Mouse (Mus musculus) ES-E14 (cell line): ENCODE measurements around the gene Cpvl. TPM values are rescaled to one million over a fixed set of nuclear protein-coding genes. Genes with fewer than 3 reads are reported as not detected.

ENCODE experiments used
- DNase-seq: peaks from one replicate; pipeline ENCODE4 v3.0.0-alpha.2; 2013; ENCODE audit warnings: low read depth, low spot score
- H3K27ac ChIP-seq: 2 replicates; pipeline ENCODE4 v1.5.1; 2012; ENCODE audit warnings: low read depth, mild to moderate bottlenecking, low read length, moderate library complexity, mixed read lengths; ENCODE audit not compliant: poor library complexity, insufficient read depth, severe bottlenecking
- H3K36me3 ChIP-seq: 2 replicates; pipeline ENCODE4 v1.6.1; 2012; ENCODE audit warnings: mild to moderate bottlenecking, low read length, moderate library complexity, mixed read lengths; ENCODE audit not compliant: control insufficient read depth, poor library complexity, insufficient read depth, severe bottlenecking
- H3K4me1 ChIP-seq, 2 experiments: fragments of 150-350 bp in 1 of 2; sonication (generic) in 1 of 2; 2 replicates each; pipeline ENCODE4 v1.6.1; 2012; ENCODE audit warnings: low read length in 2 of 2, mild to moderate bottlenecking in 1 of 2, mixed read lengths in 1 of 2; ENCODE audit not compliant: control insufficient read depth in 2 of 2, insufficient read depth in 2 of 2, poor library complexity in 1 of 2
- H3K4me3 ChIP-seq, 2 experiments: fragments of 150-350 bp in 1 of 2; sonication (generic) in 1 of 2; 2 replicates each; pipeline ENCODE4 v1.5.1; 2012; ENCODE audit warnings: low read length in 2 of 2, low read depth in 1 of 2, mild to moderate bottlenecking in 1 of 2, mixed read lengths in 1 of 2; ENCODE audit not compliant: insufficient read depth in 1 of 2, poor library complexity in 1 of 2, severe bottlenecking in 1 of 2
- H3K9ac ChIP-seq: 2 replicates; pipeline ENCODE4 v1.6.1; 2012; ENCODE audit warnings: low read depth, mild to moderate bottlenecking, low read length, mixed read lengths; ENCODE audit not compliant: poor library complexity, insufficient read depth, severe bottlenecking
- H3K9me3 ChIP-seq: fragments of 150-350 bp; sonication (generic); 2 replicates; pipeline ENCODE4 v1.6.1; 2012; ENCODE audit warnings: low read depth, mild to moderate bottlenecking, low read length; ENCODE audit not compliant: control insufficient read depth, insufficient read depth
- CHD2 ChIP-seq: IDR thresholded peaks from 2 replicates; pipeline ENCODE4 v1.6.1; 2014; ENCODE audit warnings: mild to moderate bottlenecking, low read depth, low read length, inconsistent platforms
- HCFC1 ChIP-seq: IDR thresholded peaks from 2 replicates; pipeline ENCODE4 v1.6.1; 2012; ENCODE audit warnings: low read length, inconsistent platforms, borderline replicate concordance; ENCODE audit not compliant: insufficient read depth
- MAFK ChIP-seq: IDR thresholded peaks from 2 replicates; pipeline ENCODE4 v1.6.1; 2014; ENCODE audit warnings: mild to moderate bottlenecking, low read depth, low read length, inconsistent platforms; ENCODE audit not compliant: insufficient read depth
- ZC3H11A ChIP-seq: IDR thresholded peaks from 2 replicates; pipeline ENCODE4 v1.6.1; 2012; ENCODE audit warnings: low read depth, mild to moderate bottlenecking, inconsistent platforms, low read length, borderline replicate concordance
- ZNF384 ChIP-seq: IDR thresholded peaks from 2 replicates; pipeline ENCODE4 v1.6.1; 2012; ENCODE audit warnings: low read depth, low read length, inconsistent platforms
- in situ Hi-C, 2 experiments: fragments of 600-800 bp; cut with MboI; formaldehyde crosslinking; loops; one replicate each; pipeline ENCODE4 v1.15.1; 2025; ENCODE audit warnings: low sequenced_read_pairs in 2 of 2, inconsistent platforms in 1 of 2; ENCODE audit not compliant: unreplicated experiment in 2 of 2
- total RNA-seq: library from RNA; depleted of rRNA; stranded (reverse); fragments of 300-350 nt; gene quantifications from 2 replicates; pipeline ENCODE4 v1.2.3, GENCODE M21; 2012

The Cpvl gene
- total RNA-seq, 1 experiment, result 0.40 TPM

GRCm38 (mm10) chr6:53871903-53872302 lies 106.6 kb downstream of the Cpvl start:
- H3K27ac ChIP-seq, result no peak overlapping the region
- no peak overlapping the region for H3K9ac ChIP-seq
- TF ChIP-seq ZC3H11A, result no peak
- no peak for TF ChIP-seq MAFK
- TF ChIP-seq ZNF384, result no peak
- TF ChIP-seq HCFC1, result no peak
- TF ChIP-seq CHD2, result no peak
- H3K4me1 ChIP-seq, result no peaks in the 10 kb centered on the region
- in situ Hi-C loops, result no loop called here
- H3K9me3 ChIP-seq, result no peaks in the 10 kb centered on the region
- no peak overlapping the region for H3K4me3 ChIP-seq
- DNase-seq, result no peak
- H3K36me3 ChIP-seq, result no peaks in the 10 kb centered on the region

DNA sequence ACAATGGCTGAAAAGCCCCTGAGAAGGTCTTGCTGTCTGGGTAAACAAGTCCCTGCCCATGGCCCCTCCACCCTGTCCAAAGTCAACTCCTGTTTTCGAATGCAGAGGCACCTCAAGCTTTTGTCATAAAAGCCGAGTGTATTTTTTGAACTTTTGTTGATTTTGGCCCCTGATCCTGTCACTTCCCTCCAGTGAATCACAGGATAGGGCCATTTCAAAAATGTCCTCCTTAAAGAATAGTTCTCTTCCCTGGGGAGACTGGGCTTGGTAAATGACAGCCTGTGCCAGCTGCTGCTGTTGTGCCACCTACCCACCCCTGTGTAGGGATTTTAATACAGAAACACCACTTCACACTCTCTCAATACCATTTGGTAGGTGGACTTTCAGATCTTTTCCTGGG lies 115.5 kb downstream of the Cpvl start:
- in situ Hi-C loops, result no loop called here

DNA sequence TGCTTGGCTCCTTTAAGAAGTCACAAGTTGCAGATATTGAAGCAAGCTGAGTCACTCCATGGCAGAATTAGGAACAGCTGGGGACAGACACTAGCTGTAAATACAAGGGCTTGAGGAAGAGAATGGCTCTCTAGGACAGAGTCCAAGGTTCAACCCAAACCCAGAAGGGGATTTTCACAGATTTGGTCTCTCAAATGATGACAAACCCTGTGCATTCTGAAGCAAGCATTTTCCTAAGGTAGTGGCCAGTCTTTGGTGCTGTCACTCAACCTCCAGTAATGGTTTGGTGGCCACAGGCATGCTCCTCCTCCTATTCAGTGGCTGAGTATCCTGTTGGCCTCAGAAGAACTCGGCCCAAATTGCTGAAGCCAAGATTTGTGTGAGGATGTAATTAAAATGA lies 119.4 kb downstream of the Cpvl start:
- DNase-seq, result no peak
- no peaks in the 10 kb centered on the region for H3K9me3 ChIP-seq
- H3K27ac ChIP-seq, result no peak overlapping the region
- no peak overlapping the region for H3K4me3 ChIP-seq
- TF ChIP-seq ZNF384, result no peak
- TF ChIP-seq MAFK, result no peak
- TF ChIP-seq ZC3H11A, result no peak
- TF ChIP-seq HCFC1, result no peak
- TF ChIP-seq CHD2, result no peak
- H3K4me1 ChIP-seq, result no peaks in the 10 kb centered on the region
- H3K36me3 ChIP-seq, result no peaks in the 10 kb centered on the region
- no peak overlapping the region for H3K9ac ChIP-seq
- in situ Hi-C loops, result no loop called here

More for the DNA sequence above, 115.5 kb downstream of the Cpvl start:
- no peak for DNase-seq
- Histone ChIP-seq H3K9ac (no peak overlapping the region), H3K4me1 (no peaks in the 10 kb centered on the region), H3K4me3 (no peak overlapping the region), H3K27ac (no peak overlapping the region), H3K9me3 (no peaks in the 10 kb centered on the region), H3K36me3 (no peaks in the 10 kb centered on the region)
- TF ChIP-seq MAFK (no peak), HCFC1 (no peak), ZC3H11A (no peak), CHD2 (no peak), ZNF384 (no peak)

- TF ChIP-seq HCFC1 (no peak), ZC3H11A (no peak), CHD2 (no peak)
Measured at GRCm38 (mm10) chr6:53857822-53858221, 120.6 kb downstream of the Cpvl start.

DNA sequence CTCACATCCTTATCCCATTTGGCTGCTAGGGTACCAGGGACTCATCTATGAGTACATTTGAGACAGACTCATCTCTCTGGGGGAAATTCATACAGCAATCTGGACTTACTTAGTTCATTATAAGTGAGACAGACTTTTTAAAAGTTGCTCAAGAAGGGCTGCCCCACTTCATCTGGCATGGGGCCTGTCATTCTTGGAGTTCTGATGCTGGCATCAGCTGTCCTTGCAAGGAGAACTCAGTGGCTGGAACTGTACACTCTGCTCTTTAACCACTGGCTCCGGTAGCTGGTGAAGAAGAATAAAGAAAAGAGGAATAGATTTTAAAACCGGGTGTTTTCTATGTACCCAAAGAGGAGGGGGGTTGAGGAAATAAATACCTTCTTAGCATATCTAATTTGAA lies 121.7 kb downstream of the Cpvl start:
- Histone ChIP-seq H3K9me3 (no peaks in the 10 kb centered on the region), H3K4me3 (no peak overlapping the region), H3K9ac (no peak overlapping the region), H3K36me3 (no peaks in the 10 kb centered on the region), H3K4me1 (no peaks in the 10 kb centered on the region), H3K27ac (no peak overlapping the region)
- TF ChIP-seq MAFK (no peak), HCFC1 (no peak), ZNF384 (no peak), CHD2 (no peak), ZC3H11A (no peak)
- DNase-seq, result no peak
- in situ Hi-C loops, result no loop called here

More at GRCm38 (mm10) chr6:53857822-53858221, 120.6 kb downstream of the Cpvl start:
- DNase-seq, result no peak
- Histone ChIP-seq H3K27ac (no peak overlapping the region), H3K4me1 (no peaks in the 10 kb centered on the region), H3K36me3 (no peaks in the 10 kb centered on the region), H3K4me3 (no peak overlapping the region), H3K9ac (no peak overlapping the region), H3K9me3 (no peaks in the 10 kb centered on the region)
- in situ Hi-C loops, result no loop called here
